Mouse (Mus musculus) embryo, embryonic 9.5 days (tissue): ENCODE data around the gene Dnajc25.

Experiments used
- DNase-seq: peaks from one replicate; pipeline ENCODE4 v3.0.0-alpha.2; 2017; ENCODE audit errors: extremely low spot score

Dnajc25 gene

DNA sequence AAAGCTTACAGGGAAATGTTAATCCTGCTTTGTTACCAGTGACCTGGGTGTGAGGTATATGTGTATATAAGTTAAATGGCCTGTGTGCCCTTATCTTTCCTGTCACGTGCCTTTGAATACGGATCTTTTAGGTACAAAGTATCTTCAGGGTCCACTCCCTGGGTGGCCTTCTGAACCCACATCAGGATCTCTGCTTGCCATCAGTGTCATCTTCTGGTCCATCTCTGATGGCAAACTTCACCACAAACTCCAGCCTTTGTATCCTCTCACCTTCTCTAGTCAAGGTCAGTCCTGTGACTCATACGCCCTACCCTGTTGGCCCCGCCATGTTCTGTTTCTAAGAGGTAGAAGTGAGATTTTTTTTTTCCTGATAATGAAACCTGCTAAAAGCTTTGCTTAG, at the start of gene Dnajc25:
Dnajc25 (plus strand) TSS at position 301 of the 400 bp plus-strand sequence.
- DNase-seq = no peak

DNA sequence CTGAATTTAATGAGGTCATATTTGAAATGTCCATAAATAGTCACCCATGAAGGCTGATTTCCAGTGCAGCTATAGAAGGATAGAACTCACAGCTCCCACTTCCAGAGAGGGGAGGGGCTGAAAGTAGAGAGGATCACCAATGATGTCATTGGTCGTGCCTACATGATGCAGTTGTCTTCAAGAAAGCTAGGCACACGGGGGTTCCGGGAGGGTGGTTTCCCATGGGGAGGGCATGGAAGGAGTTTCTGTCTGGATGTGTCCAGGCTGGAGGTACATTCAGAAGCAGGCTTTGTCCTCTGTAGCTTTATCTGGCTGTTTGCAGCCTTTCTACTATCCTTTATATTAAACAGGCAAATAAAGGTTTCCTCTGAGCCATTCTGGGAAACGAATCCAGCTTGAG, 46.5 kb upstream of the Dnajc25 start:
- no peak for DNase-seq

DNA sequence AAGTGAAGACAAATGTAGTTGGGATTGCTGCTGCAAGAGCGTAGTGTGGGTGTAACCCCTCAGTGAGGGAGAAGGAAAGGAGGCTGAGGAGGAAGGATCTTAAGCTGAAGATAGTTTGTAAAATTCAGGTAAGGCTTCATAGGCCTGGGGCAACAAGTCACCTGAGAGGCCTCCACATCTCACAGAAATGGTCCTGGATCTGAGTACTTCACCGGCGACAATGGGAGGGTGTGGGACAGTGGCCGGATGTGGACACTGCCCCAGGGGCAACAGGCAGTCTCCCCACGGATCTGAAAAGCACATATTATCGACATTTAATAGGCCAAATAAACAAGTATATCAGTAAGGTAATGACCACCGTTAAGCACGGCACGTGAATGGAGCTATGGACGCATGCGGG, 42.2 kb upstream of the Dnajc25 start:
- no peak for DNase-seq

DNA sequence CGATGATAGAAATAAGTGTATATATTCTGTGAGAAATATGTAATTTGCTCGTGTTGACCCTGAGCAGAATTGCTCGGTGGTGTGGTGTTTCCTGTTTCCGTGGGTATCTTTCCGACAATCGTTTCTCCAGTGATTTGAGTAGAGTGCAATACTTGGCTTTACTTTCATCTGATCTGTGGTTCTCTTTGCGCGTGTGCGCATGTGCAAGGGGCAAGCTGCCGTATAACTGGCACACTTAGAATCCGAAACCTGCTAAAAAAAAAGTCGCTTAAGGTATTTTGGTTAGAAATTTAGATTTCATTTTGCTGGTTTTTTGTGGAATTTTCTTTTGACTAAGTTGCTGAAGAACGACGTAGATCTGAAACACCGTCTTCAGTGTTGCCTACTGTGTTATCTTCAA, 33.1 kb upstream of the Dnajc25 start:
- DNase-seq = no peak

DNA sequence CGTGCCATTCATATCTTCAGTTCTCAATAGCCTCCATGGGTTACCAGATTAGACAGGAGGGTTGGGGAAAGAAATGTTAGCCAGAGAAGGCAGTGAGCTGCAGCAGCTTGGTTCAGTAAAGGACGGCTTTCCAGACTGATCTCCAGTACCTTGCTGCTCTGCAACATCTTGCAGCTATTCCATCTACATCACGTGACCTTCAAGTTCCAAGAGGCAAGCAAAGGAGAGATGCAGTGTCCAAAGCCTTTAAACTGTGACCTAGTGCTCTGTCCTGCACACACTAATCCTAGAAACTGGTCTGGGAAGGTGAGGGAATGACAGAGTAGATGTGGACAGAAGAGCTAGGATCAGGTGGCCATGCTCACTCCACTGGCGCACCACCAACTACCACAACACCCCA, 31.6 kb upstream of the Dnajc25 start:
- DNase-seq = no peak

DNA sequence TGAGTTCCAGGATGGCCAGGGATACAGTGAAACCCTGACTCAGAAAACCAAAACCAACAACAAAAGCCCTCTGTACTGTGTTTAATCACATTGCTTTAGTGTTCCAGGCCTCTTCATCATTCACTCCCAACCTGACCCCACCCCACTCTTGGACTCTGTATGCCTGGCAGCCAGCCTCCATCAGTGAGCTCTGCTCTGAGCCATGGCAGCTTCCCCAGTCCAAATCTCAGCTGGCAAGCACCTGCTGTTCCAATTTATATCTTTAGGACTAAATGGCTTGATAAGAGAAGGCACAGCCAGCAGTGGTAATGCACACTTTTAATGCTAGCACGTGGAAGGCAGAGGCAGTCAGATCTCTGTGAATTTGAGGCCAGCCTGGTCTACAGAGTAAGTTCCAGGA, 29.7 kb upstream of the Dnajc25 start:
- DNase-seq = no peak

DNA sequence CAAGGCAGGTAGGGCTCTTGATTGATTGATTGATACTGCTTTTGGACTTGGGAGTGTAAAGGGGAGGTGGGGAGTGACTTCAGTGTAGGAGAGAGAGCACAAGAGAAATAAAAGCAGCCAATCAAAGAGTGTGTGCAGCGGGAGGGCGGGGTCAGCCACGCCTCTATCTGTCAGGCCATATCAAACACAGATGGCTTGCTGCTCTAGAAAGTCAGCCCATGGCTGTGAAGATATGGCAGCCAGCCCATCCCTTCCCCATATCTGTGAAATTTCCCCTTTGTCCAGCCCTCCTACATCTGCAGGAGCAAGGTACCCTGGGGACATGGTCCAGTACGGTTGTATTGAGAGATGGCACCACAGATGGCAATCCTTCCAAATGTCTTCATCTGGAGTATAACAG, 24.2 kb upstream of the Dnajc25 start:
- no peak for DNase-seq

DNA sequence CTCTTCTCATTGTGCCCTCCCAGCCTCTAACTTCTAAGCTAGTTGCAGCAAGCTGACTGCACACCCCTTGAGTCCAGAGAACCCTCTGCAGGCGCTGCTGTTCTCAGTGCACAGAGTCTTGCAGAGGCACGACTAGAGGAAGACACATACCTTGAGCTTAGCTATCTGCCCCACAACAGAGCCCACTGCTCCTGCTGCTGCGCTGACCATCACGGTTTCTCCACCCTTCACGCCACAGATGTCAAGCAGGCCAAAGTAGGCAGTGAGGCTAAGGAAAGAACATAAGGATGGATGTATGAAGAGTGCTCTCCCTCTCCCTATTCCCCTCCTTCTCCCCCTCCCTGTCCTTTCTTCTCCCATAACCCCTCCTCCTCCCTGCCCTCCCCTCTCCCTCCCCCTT, 19.2 kb upstream of the Dnajc25 start:
- DNase-seq = no peak

DNA sequence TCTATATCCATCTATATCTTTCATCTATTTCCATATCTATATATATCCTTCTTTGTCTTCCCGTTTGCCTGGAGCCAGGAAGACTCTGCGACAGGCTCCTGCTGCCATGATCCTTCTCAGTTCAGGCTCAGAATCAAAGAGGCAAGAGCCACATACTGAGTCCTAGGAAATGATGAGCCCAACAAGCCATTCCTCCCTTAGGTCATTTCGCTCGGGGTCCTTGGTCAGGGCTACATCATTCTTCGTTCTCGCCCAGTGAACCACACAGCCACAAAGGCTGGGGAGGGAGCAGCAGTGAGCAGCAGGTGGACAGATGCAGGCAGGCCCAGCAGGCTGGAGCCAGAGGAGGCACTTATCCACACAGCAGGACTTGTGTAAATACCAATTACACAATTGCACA, 13.4 kb upstream of the Dnajc25 start:
- no peak for DNase-seq

DNA sequence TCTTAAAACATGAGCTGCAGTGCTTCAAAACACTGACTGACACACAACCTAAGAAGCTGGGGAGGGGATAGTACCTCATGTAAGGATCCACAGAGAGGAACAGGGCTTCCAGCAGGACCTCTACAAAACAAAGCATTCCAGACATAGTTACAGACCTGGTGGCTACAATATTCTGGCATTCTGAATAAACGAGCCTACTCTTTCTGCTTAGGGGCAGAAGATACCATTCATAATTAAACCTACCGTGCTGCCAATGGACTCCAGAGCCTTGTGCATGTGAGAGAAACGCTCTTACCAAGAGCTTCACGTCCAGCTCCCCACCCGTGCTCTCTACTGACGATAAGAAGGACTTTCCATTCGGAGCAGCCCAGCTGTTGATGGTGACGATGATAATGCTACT, 12.1 kb upstream of the Dnajc25 start:
- no peak for DNase-seq

DNA sequence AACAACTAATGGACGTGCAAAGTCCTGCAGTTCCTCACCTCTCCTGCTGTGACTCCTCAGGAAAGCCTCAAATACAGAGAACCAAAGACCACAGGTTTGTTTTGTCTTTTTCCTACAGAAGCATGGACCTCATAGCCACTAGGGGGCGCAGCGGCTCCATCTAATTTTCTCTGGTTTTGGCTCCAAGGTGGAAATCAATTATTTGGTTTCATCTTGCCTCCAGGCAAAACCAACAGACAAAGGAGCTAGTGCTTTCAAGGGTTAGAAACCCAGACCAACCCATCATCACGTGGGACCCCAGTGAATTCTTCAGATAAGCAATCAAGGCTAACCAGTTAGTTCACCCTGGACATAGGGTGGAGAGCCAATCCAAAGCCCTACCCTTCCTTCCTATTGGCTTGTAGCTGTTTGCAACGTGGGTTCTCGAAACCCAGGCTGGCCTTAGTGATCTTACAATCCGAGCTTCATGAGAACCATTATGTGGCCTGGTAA, 9.7 kb upstream of the Dnajc25 start:
- peak; percentile 76 for DNase-seq

DNA sequence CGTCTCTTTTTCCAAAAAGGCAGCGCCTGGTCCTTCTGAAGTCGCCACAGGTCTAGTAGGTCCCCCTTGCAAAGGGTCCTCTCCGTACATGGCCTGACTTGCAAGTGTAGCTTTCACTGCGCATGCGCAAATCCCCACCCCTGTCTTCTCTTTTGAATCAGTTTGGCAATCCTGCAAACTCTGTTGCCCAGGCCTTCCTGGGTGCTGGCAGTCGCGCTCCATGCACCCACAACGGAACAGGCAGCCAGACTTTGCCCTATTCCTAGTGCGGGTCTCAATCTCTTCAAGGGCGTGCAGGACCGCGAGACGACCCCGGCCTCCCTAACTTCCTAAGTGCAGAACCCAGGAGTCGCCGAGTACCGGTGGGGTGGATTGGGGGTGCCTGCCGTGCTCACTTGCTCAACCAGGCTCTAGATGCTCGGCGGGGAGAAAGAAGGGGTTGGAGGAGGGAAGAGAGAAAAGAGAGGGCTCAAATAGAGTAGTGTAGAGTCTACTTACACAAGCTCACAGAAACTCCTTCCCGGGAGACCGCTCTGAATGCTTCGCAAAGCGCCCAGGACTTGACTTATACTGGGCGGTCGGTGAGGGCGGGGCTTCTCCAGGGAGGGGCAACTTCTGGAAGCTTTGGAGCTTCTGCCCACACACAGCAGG, 8.2 kb upstream of the Dnajc25 start, which contains the start of gene Ptgr1:
Ptgr1 (minus strand) TSS at position 580 of the 651 bp plus-strand sequence.
- DNase-seq = peak; percentile 86

DNA sequence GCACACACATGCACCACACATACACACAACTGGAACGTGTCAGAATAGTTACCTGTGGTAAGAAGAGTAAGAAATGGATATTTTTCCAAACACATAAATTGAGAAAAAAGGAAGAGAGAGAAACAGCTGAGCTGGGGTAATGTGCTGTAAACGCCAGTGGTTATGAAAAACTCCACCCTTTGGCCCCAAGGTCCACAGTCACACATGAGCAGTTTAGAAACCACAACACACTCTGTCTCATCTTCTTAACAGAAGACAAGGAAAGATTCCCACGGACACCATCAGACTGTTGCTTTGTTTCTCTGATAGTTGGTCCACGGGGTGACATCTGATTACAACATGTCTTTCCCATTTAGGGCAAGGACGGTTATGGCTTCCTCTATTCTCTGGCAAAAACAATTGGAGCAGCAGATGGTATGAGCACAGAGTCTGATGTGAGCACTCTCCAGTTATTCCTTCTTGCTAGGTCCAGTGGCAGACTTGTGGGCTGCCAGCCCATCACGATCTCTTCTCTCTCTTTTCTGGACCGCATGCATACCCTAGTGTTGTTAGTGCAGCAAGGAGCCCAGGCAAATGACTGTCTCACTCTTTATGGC, 5.5 kb upstream of the Dnajc25 start:
- no peak for DNase-seq

DNA sequence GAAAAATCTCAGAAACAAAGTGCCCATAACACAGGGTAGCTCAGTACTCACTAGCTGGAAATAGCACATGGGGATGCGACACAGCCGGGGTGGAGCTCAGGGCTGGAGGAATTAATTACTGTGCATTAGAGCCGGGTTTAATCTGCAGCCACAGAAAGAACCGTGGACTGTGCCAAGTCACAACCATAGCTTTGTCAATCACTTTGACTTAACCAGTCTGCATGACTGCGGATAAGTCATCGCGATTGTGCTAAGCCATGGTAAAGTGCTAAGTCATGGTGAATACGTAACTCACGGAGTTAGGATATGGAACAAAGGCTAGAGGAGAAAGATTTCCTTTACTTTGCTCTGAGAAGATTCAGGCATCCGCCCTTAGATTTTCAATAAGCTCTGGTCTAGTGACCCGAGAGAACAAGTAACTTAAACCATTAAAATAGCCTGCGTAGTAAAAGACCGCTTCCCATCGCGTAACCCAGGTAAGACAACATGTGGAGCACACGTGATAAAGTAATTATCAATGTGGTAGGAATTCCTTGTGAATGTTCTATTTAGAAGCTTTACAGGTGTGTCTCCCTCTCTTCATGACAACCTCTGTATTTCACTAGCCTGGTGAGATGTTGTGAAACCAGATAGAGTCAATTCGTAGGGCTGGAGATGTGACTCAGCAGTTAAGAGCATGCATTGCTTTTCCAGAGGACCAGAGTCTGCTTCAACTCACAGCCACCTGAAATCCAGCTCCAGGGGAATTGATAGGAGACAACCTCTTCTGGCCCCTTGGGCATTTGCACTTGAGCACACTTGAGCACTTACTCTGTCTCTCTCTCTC, 4.0 kb upstream of the Dnajc25 start:
- DNase-seq = no peak

DNA sequence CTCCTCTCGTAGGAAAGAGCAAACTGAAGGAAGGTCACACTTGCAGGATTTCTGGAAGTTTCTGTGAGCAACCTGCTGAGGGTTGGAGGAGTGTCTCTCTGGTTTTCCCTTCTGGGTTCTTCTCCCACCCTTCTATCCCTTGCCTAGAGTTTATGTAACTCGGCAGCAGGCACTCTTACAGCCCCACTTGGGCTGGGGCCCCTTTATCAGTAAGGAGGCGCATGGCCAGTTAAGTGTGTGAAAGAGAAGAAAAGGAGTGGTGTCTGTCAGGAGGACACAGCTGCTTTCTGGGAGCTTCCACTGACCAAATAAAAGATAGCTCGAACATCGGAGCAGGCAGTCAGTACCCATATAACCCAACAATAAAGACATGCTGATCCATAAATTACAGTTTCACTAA, 2.7 kb upstream of the Dnajc25 start:
- no peak for DNase-seq

DNA sequence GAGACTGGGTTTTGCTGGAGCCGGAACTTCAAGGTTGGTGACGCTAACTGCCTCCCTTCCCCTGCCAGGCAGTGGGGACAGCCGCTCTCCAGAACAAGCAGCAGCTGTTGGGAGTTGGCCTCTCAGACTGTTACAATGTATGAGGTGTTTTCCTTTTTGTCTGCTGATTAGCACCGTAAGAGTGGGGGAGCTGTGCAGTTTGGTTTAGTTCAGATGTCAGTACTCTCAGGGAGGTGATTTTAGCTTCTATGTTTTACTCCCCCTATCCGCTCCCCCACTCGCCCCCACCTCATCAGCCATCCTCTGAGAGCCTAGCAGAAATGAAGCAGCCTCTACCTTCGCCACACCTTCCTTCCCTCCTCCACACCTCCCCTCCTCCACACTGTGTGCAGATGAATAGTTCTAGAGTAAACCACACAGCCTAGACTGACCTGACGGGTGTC, 410 bp downstream of the Dnajc25 start:
- no peak for DNase-seq

DNA sequence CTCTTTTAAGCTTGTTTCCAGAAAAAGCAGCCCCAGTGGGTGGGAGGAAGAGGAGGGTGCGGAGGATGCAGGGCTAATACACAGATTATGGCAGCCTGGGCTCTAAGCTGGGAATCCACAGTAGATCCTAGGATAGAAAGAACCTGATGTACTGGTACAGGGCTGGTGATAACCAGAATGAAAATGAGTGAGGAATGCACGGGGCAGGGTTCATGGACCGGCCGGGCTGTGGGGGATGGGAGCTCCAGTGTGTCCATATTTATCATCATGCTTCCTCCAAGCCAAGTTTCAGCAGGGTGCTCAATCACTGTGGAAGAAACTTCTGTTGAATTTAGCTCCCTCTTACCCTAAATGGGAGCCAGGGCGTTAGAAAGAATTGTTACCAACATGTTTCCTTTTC, 2.2 kb downstream of the Dnajc25 start:
- no peak for DNase-seq

DNA sequence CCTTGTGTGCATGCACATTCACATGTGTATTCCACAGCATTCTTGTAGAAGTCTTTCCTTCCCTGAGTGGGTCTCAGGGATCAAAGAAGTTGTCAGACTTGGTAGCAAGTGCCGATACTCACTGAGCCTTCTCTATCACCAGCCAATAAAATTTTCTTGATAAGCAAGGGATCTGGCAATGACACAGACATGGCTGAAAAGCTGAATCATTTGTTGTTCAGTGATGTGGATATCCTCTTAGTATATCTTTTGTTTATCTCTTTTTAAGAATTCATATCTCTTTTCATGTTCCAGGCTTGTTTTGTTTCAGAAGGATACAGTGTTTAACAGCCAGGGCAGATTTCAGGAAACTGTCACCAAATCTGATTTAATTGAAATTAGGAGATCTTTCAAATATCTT, 3.8 kb downstream of the Dnajc25 start:
- no peak for DNase-seq

DNA sequence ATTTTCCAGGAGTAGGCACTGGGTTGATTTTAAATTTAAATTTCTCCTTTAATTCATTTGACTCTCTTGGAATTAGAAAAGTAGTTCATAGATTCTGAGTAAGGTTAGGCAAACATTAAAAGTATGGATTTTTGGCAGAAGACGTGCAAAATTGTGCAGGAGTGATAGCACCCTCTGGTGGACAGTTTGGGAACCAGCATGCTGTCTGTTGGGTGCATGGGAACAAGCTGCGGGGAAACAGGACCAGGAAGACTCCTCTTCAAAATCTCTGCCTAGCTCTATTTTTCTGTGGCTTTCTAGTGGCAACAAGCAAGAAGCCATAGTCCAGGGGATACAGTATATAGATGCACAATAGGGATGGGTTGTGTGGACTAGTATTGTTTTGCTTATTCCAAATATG, 4.8 kb downstream of the Dnajc25 start:
- peak; percentile 65 for DNase-seq

DNA sequence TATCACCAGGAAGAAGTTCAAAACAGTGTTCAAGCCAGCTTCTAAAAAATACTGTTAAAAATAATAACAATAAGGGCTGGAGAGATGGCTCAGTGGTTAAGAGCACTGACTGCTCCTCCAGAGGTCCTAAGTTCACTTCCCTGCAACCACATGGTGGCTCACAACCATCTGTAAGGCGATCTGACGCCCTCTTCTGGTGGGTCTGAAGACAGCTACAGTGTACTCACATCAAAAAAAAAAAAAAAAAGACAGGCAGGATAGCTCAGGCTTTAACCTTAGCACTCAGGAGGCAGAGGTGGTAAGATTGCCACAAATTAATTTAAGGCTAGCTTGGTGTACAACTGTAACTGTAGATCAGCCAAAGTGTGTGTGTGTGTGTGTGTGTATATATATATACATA, 5.8 kb downstream of the Dnajc25 start:
- DNase-seq = peak; percentile 17

DNA sequence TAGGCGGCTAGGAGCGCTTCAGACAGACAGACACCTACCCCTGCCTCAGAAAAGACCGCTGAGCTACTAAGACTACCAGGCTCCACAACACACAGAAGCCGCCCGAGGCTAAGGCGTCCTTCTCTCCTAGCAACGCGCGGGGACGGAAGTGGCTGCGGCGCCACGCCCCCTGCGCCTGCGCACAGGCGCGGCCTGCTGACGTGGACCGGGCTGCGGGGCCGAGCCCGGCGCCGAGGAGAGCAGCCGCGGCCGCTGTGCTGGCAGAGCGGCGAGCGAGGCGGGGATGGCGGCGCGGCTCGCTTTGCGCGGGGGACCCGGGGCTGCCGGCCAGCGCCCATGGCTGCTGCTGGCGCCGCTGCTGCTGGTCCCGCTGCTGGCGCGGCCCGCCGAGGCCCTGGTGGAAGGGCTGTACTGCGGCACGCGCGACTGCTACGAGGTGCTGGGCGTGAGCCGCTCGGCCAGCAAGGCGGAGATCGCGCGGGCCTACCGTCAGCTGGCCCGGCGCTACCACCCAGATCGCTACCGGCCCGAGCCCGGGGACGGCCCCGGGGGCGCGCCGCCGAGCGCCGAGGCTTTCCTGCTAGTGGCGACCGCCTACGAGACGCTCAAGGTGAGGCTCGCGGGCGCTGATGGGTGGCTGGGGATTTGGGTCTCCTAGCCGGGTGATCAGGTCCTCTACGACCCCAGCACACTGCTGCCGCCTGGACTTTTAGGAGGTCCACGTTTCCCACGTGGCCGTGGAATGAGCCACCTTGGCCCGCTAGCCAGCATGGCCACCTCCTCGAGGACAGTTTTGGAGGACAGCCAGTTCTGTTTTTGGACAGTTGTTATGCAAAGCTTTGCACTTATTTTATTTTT, 8.3 kb downstream of the Dnajc25 start, which contains the start of gene Gm20503:
Gm20503 (plus strand) TSS at position 263 of the 858 bp plus-strand sequence.
- DNase-seq = peak; percentile 88

DNA sequence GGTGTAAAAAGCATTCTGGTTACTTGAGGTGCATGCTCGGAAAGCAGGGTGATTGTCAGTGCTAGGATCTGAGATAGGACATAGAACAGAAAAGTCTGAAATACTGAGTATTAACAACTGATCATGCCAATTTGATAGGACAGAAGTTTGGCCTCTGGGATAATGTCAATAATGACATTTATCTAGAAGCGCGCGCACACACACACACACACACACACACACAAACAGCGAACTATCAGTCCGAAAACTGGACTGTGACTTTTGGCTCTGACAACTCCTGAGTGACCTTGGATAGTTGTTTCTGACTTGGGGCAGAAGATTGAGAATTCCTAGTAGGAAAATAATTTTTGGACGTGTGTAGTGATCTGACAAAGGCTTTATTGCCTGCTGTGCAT, 8.9 kb downstream of the Dnajc25 start:
- DNase-seq = no peak
